Mouse (Mus musculus): ENCODE results near the gene Gm15085.
"Not testable (repeated sequence)": the region's sequence is repeated elsewhere in the genome, so short reads cannot be mapped to it uniquely, and the experiment has no call there.

The Gm15085 gene

GRCm38 (mm10) chrX:149447317-149447716 is at the start of gene Gm15085:
Gene Gm15085, plus strand, starts transcription at chrX:149447617.
- DNase-seq (ENCODE audit: low spot score): not testable (repeated sequence)

All from retina, embryonic 14.5 days (tissue).